In the genomic region with DNA sequence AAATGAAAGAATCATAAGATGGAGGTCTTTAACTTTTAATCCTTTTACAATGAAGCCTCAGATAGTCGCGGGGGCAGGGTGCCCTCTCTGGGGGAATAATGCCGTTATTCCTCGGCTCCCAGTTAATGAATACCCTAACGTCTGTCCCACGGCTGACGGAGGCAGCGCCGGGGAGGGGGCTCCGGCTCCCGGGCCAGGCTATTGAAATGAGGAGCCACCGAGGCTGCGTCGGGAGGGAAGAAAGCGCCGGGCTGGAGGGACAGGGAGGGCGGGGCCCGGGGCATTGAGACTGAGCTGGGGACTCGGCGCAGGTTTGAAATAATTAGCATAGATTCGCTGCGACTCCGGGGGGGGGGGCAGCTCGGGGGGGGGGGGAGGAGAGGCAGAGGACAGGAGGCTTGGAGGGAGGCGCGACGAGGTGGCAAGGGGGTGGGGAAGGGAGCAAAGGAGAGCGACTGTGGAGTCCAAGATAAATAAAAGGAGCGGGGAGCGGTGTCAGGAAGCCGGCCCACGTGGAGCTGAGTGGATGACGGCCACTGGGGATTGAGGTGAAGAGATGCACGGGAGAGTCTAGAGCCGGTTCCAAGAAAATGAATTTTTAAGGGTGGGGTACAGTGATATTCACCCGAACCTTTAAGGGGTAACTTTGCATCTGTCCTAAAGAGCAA, we compare ENCODE assay signal across 8 mouse cellular contexts. TPM values are rescaled to one million over a fixed set of nuclear protein-coding genes. Genes with fewer than 3 reads are reported as not detected.
DNase-seq lines count a peak whose midpoint lies in the region; ATAC-seq lines count a peak whose summit lies in the region.

No protein-coding gene starts in this region.

- H3K9me3 ChIP-seq in embryonic facial prominence, embryonic 14.5 days (ENCODE audit: control insufficient read depth, low read length): no peaks in the 10 kb centered on the region
- no peaks in the 10 kb centered on the region for H3K9me3 ChIP-seq in intestine, embryonic 14.5 days (ENCODE audit: control insufficient read depth, low read length)

- ATAC-seq in embryonic facial prominence, embryonic 14.5 days (ENCODE audit: low read depth): no peak
- no peak for ATAC-seq in intestine, embryonic 14.5 days (replicated peaks; ENCODE audit: low FRiP score, low TSS enrichment, low read depth)

- H3K9ac ChIP-seq in embryonic facial prominence, embryonic 14.5 days (ENCODE audit: low read depth, low read length): peak overlapping the region; percentile 59
- H3K9ac ChIP-seq in intestine, embryonic 14.5 days (ENCODE audit: low read length): peak overlapping the region; percentile 20; the same call in 1 of the 2 replicates

- peak overlapping the region; percentile 71 for H3K27ac ChIP-seq in embryonic facial prominence, embryonic 14.5 days (replicated peaks; ENCODE audit: low read depth, low read length)
- H3K27ac ChIP-seq in intestine, embryonic 14.5 days (ENCODE audit: low read depth): peak overlapping the region; percentile 54

- no peaks in the 10 kb centered on the region for H3K36me3 ChIP-seq in embryonic facial prominence, embryonic 14.5 days (ENCODE audit: control insufficient read depth, insufficient read depth, low read length)
- no peaks in the 10 kb centered on the region for H3K36me3 ChIP-seq in intestine, embryonic 14.5 days (ENCODE audit: control insufficient read depth, insufficient read depth, low read length)

- peaks cover 21% of the 10 kb centered on the region for H3K27me3 ChIP-seq in embryonic facial prominence, embryonic 14.5 days (replicated peaks; ENCODE audit: control insufficient read depth, insufficient read depth, low read length)
- peaks cover 20% of the 10 kb centered on the region for H3K27me3 ChIP-seq in intestine, embryonic 14.5 days (replicated peaks; ENCODE audit: control insufficient read depth, insufficient read depth, low read length)

- H3K4me2 ChIP-seq in embryonic facial prominence, embryonic 14.5 days (ENCODE audit: low read depth, low read length): peak overlapping the region; percentile 90
- H3K4me2 ChIP-seq in intestine, embryonic 14.5 days (ENCODE audit: low read length): peak overlapping the region; percentile 93

- DNase-seq in cerebellum, postnatal 14 days: peak; percentile 26 to 38
- DNase-seq in cerebellum, adult 9-11 months: no peak
- peak; percentile 64 for DNase-seq in 3134 (ENCODE audit: extremely low read depth, insufficient read length, low spot score)
- DNase-seq in embryonic facial prominence, embryonic 14.5 days (ENCODE audit: low spot score): peak; percentile 79
- DNase-seq in intestine, embryonic 14.5 days (ENCODE audit: low spot score): peak; percentile 74
- DNase-seq in lung, postnatal 10 days: peak; percentile 29
- no peak for DNase-seq in urinary bladder, postnatal 4 days (ENCODE audit: low spot score in 2 of 2)
- DNase-seq in layer of hippocampus, adult 8-10 months (ENCODE audit: low spot score in 2 of 2): no peak

- H3K4me3 ChIP-seq in embryonic facial prominence, embryonic 14.5 days (ENCODE audit: low read depth, low read length): peak overlapping the region; percentile 74
- peak overlapping the region; percentile 40 for H3K4me3 ChIP-seq in intestine, embryonic 14.5 days (ENCODE audit: low read depth, low read length)

- WGBS in embryonic facial prominence, embryonic 14.5 days: 1% methylated on average over 22 of the region's 36 CpGs
- under 1% methylated on average over 31 of the region's 36 CpGs for WGBS in intestine, embryonic 14.5 days

- peaks cover 15% of the 10 kb centered on the region for H3K4me1 ChIP-seq in embryonic facial prominence, embryonic 14.5 days (ENCODE audit: control insufficient read depth, insufficient read depth, low read length)
- H3K4me1 ChIP-seq in intestine, embryonic 14.5 days (replicated peaks; ENCODE audit: control insufficient read depth, insufficient read depth, low read length): peaks cover 19% of the 10 kb centered on the region

RNA-seq across cellular contexts. Expression of gene Nog, which starts 2.9 kb away (rescaled TPM):
- 4.2 and 5.1 TPM in 2 replicates for polyA plus RNA-seq in embryonic facial prominence, embryonic 14.5 days (2014; fragmentation: Nextera tagmentation; extraction: Ambion mirVana)
- 3.6 and 4.1 TPM in 2 replicates for polyA plus RNA-seq in intestine, embryonic 14.5 days (2014; fragmentation: Nextera tagmentation; extraction: Ambion mirVana)
- total RNA-seq in layer of hippocampus, adult 8-10 months (2022): 1 to 10 TPM; 6.9 to 8.8 (median 8.4) TPM

Comparison
In these comparisons a context has a peak if more than half of its experiments do, and no peak if none do; other contexts are left out.
1. DNase-seq: peak in cerebellum, postnatal 14 days (2 of 2), 3134 (single experiment), embryonic facial prominence, embryonic 14.5 days (single experiment), intestine, embryonic 14.5 days (single experiment) and lung, postnatal 10 days (single experiment); none in cerebellum, adult 9-11 months (single experiment), urinary bladder, postnatal 4 days (0 of 2) and layer of hippocampus, adult 8-10 months (0 of 2).